Mouse (Mus musculus): Measurements from ENCODE around the gene Rhbdd1.

- no peak for TF ChIP-seq CTCF (IDR thresholded peaks at IDR 0.05; ENCODE audit: insufficient read depth, low read depth, low read length)
- no peak for TF ChIP-seq POLR2A (IDR thresholded peaks at IDR 0.05; ENCODE audit: insufficient read depth, low read depth, low read length)
Measured at GRCm38 (mm10) chr1:82410548-82410947, 94.3 kb downstream of the Rhbdd1 start.
